Mouse (Mus musculus) CD4-positive, CD25-positive, alpha-beta regulatory T cell, adult 2 months (primary cell): ENCODE measurements at regions not wholly inside any gene's neighbourhood (a gene's known extent, or its start where the extent isn't known, plus 50 kb on each side); places are given as distances from the start of the nearest gene placed in this dataset.

Source experiments
- DNase-seq: peaks from one replicate; pipeline ENCODE4 v3.0.0-alpha.2; 2012; ENCODE audit warnings: low read depth, low spot score

DNA sequence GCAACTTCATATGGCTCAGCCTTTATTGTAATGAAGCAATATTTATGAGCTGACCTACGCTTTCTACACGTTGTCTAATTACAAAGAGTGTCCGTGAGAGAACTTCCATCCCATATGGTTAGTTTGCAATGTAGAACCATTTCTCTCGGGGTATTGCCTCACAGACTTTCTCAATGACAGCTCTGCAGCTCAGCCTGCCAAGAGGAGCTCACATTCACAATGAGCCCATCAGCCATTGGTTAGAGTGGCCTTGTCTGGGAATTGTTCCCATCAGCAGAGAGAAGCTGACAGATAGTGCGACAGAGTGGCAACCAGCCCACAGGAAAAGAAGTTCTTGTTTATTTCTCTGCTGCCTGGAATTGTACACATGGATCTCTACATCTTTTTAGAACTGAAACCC, 409.7 kb downstream of the Zfp704 start:
- DNase-seq, result no peak

DNA sequence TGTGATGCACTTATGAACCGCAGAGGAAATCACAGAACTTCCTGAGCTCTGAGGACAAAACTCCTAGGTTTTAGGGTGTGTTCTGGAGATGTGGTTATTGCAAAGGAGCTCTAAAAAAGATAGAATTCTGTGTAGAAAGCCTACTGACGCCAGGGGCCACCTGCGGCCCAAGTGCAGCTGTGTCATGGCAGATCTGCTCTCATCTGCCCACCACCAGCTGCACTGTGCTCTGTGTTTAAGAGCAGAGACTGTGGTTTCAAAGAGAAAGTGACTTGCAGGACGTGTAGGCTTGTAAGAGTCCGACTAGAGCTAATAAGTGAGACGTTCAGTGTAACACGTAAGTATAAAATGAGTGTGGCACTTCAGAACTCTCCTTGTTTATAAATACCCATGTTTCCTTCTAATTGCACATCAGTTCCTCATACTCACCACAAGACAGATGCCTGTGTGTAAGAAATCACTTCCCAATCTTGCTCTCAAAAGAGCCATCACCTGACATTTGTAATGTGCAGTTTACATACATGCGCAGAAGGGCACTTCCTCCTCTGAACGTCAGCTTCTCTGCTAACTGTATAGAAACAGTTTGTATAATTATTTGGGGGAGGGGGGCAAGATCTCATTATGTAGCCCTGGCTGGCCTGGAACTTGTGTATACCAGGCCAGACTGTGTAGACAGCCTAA, 411.1 kb downstream of the Zfp704 start:
- peak; percentile 30 for DNase-seq

DNA sequence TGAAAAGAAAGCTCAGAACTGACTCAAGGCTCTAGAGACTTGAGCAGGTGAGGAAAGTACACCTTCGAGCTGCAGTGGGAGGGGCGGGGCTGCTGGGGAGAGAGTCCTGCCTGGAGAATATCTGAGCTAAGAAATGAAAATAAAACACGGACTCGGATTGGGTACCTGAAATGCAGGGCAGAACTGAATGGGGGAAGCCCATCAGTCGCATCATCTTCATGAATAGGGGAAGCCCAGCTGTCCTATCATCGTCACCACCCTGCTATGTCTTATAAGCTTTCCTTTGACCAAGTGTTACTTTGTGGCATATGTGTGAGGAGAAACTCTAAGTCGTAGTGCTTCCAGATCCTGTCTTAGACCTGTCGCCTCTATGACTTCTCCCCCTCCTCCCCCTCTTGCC, 414.1 kb downstream of the Zfp704 start:
- peak; percentile 3 for DNase-seq

DNA sequence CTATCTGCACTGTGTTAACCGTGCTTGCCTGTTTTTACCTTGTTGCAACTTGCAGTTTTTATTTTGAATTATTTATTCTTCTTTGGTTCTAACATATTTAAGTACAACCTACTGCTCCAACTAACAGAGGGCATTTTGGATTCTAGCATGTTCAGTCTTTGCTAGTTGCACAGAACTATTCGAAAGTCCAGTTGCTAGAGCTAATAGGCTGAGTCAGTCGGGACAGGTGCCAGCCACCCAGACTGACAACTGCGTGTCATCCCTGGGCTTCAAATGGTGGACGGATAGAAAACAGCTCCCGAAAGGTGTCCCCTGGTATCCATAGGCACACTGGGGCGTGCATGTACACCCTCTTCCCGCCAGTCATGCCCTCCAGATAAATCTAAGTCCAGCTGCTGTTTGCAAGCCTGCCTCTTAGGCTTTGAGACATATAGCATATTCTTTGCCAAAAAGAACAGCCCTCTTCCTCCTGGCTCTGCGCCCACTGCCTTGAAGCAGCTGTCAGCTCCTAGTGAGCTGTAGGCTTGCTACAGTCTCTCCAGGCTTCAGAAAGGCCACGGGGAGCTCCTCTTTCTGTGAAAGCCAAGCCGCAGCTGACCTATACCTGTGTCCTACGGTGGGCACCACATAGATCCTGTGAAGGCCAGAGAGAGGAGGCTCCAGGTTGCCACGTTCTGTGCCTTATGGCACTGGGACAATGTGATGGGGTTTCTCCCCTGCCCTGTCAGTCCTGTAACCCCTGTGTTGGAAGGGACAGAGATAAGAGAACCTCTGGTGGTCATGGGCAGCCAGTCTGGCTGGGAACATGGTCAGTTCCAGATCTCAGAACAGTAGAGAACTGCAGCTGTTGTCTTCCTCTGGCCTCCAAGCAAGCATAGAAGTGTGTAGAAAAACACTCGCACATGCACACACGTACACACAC, 420.3 kb downstream of the Zfp704 start:
- DNase-seq, result no peak

DNA sequence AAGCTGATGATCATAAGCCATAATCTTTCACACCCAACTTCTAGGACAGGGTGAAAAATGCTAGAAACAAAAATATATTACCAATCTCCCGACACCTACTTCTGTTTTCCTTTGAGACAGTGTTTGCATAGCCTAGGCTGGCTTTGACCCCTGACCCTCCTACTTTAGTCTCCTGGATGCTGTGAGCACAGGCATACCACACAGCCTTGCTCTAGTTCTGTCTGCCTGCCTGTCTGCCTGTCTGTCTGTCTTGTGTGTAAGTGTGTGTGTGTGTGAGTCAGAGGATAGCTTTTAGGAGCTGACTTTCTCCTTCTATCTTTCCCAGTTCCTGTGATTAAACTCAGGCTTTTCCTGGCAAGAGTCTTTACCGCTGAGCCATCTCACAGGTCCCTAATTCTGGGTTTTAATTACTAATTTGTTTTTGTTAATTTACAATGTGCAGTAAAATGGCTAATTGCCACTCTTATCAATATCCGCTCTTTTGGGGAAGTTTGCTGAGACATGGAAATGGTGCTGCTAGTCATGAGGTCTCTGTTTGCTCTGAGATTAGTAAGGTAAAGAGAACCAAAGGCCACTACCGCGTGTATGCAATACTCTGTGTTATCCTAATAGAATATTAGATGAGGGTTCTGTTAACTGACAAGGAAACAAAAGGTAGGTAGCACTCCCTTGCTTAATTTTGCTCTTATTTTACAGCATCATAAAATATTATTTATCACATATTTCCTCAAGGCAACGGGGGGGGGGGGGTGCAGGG, 423.3 kb downstream of the Zfp704 start:
- no peak for DNase-seq

DNA sequence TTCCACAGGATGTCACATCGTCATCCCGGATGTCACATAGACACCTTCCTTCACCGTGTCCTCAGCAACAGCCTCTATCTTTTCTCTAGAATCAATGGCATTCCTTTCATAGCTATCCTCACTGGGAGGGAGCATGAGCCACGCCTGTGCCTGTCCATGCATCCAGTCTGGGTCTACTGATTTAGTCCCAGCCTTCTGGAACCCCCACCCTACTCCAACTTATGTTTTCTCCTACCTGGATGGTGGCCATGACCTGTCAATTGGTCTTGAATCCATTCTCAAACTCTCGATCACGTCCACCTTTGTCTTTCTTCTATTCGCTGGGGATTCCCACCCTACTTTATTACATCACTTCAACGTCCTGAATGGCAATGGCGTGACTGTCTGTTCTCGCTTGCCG, 428.3 kb downstream of the Zfp704 start:
- DNase-seq, result no peak

DNA sequence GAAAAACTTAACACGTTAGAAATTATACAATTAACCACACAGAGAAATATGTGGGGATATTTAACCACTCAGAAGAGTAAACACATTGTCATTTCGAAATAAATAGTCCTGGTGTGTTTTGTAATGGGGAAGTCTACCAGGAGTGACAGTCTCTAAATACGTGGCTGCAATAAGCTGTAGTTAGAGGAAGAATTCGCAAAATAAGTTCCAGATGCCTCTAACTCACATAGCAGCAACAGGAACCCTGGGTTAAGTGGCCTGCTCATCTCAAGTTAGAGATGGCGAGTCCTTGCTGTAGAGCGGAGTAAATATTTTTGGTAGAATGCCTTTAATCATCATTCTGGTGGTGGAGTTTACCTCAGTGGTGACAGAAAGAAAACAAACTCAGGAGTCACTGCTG, 430.2 kb downstream of the Zfp704 start:
- DNase-seq, result no peak

DNA sequence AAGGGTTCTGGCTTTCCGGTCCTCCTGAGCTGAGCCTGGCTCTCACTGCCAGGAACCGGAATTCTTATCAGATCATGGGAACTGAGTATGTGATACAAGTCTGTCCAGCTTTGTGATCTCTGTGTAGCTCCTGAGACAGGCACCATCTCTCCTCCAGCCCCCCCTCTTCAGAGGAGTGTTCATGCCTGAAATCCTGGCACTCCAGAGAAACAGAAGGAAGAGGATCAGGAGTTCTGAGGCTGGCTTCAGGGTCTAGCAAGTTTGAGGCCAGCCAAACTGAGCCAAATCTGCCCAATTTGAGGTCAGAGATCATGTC, 435.4 kb downstream of the Zfp704 start:
- DNase-seq, result no peak

DNA sequence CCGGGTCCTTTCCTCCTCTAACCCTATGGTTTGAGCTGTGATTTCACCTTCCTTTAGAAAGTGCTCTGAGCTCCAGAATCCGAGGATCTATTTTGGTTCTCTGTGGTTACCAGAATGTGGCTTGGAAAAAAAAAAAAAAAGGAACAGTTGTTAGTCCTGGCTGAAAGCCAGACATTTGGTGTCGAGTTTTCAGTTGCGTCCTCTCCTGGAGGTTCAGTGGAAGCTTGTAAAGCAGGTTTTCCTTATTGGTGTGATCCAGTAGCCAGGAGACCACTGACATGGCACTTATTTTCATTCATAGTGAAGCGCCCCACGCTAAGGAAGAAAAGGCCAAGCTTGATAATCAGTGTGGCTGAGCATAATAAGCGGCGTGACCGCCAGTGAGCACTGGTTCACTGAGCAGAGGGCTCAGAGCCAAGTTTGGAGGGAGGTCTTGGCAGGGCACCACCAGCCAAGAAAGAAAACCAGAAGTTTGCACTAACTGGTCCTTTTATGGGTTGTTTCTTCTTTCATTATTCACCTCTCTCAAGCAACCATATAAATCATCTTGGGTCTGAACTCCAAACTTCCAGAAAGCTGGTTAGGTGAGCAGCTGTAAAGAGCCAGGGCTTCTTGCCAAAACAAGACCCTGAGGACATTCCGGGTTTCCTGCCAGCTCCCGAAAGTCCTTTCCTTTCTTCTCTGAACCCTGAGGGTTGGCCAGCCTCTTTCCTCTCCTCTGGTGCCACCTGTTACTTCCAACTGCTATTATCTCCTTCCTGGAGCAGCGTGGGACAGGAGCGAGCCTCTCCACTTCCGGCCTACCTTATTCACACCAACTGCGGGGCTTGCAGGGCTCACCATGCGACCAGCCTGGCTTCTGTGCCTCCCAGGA, 436.0 kb downstream of the Zfp704 start:
- no peak for DNase-seq

DNA sequence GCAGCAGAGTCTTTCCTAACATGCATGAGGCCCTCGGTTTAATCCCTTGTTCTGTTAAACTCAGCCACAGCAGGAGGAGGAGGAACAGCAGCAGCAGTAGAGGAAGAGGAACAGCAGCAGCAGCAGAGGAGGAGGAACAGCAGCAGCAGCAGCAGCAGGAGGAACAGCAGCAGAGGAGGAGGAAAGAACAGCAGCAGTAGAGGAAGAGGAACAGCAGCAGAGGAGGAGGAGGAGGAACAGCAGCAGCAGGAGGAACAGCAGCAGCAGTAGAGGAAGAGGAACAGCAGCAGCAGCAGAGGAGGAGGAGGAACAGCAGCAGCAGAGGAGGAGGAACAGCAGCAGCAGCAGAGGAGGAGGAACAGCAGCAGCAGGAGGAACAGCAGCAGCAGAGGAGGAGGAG, 437.9 kb downstream of the Zfp704 start:
- DNase-seq, result no peak

DNA sequence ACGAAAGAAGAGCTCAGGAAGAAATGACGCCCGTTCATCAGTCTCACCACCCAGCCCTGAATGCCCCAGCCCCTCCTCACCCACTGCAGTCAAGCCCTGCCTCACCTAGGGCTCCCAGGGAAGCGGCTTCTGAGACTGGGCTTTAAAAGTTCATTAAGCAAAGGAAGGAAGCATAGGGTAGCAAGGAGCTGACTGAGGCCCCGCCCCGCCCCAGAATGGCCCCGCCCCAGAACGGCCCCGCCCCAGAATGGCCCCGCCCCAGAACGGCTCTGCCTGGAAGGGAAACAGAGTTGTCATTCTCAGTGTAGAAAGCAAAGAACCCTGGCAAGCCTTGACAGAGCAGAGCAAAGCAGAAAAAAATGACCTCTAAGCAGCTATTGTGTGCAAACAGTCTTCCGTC, 440.9 kb downstream of the Zfp704 start:
- DNase-seq, result no peak

DNA sequence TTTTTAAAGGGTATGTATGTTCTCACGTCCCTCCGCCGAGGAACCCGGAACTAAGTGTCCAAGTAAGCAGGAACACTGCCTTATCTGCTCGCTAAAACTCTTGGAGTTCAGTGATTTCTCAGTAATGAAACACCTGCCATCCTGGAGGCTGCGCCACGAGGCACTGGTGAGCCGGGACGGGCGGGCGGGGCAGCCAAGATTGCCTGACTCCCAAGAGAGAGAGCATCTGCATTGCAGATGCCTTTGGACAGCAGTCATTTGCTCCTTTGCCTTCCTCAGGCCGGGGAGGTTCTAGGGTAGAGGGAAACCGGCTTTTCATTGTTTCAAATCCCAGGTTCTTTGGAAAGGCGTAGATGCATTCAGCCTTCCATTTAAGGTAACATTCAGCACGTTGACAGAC, 450.8 kb downstream of the Zfp704 start:
- DNase-seq, result no peak

DNA sequence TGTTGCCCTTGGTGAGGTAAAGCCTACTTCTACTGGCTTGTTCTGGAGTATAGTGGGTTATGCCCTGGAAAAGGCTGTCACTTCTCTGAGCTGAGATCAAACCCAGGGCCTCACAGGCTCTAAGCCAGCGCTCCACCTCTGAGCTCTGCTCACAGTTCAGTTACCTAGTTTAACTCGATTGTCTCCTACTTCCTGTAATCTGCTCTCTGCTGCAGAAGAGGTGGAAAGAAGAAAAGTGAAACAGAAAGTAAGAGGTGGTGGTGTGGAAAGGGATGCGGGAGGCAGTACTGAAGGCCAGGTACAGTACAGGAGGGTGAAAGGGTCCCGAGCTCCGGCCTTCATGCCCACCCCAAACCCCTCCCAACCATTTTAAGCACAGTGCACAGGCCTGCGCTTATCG, 455.7 kb downstream of the Zfp704 start:
- peak; percentile 74 for DNase-seq

DNA sequence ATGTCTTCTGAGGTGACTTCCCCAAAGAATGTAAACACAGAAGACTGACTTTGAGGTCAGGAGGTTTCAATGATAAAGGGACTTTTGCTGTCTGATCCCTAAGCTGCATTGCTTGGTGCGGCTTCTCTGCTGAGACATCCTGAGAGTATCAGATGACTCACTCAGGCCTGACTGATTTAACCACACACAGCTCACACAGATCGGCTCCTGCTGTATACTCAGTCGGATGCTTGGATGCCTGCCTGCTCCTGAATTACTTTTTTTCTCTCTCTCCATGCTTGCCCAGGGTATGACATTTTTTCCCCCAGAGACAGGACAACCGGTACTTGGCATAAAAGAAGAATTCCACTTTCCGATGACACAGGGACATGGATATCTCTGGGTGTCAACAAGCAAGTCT, 456.2 kb downstream of the Zfp704 start:
- peak; percentile 78 for DNase-seq

DNA sequence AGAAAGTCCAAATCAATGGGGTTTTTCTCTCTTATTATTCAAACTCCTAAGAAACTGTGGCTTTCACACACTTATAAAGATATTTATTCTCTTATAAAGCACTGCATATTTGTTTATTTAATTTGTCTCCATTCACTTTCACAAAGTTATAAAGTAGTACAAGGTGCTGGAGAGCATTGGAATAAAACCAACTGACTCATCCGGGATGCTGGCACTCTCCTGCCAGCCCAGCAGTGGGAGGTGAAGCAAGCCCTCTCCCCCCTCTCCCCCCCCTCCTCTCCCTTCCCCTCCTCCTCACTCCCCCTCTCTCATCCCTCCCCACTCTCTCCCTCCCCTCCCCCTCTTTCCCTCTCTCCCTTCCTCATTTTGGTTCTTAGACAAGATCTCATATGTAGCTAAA, 457.6 kb downstream of the Zfp704 start:
- no peak for DNase-seq

DNA sequence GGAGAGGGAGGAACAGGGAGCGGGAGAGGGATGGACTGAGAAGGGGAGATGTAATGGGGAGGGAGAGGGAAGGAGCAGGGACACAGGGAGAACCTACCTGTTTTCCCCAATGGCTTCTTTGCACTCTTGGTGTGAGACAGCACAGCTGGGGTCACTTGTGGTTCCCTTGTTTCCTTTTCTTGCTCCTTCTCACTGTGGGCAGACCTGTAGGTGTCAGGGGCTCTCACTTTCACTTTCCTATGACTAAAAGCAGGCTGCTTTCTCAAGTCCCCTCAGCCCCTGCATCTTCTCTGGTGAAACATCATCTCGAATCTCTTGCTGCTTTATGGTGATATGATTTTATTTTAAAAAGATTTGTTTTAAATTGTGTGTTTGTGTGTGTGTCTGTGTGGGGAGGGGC, 458.3 kb downstream of the Zfp704 start:
- DNase-seq, result peak; percentile 48

DNA sequence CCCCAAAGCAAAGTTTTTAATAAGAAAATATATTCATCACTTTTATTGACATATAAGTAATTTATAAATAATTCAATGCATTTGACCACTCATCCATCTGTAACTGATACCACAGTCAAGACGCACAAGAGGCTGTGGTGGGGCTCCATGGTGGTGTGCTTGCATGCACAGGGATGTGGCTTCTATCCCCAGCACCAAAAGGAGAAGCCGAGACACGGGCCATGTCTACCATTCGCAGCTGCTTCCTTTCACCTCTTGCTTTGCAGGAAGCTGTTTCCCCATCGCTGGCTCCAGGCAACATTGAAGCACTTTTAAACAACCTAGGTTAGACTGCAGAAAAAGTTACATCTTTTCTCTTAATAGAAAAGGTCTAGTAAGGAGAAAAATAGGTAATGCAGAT, 461.3 kb downstream of the Zfp704 start:
- DNase-seq, result no peak

DNA sequence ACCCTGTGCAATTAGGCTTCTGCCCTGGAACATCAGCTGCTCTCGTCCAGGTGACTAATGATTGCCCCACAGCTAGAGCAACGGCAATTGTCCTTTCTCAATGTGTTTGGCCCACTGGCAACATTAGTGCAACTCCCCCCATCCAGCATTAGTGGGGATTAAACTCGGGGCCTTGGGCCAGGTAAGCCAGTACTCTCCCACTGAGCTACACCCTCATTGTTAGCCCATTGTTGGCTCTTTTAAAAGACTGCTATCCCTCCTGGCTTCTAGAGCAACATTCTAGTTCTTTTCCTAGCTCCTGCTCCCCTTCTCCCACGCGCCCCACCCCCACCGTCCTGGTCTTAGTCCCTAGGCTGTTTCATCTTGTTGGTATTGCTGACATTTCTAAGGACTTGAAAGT, 463.4 kb downstream of the Zfp704 start:
- no peak for DNase-seq

DNA sequence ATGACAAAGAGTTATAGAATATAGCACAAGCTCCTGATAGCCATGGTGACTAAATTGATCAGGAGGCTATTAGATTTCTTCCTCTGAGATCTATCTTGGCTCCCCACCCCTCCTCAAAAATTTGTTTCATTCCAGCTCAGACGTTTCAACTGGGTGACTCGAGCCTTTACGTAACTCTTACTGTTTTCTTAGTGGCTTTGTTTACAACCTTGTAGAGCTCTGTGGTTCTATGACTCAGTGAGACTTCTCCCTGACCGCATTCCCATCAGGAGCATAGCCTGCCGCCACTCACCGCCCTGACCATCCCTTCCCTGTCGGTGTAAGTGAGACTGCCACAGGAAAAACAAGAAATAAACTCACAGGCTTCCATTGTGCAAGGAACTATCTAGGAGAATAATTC, 464.3 kb downstream of the Zfp704 start:
- DNase-seq, result no peak

DNA sequence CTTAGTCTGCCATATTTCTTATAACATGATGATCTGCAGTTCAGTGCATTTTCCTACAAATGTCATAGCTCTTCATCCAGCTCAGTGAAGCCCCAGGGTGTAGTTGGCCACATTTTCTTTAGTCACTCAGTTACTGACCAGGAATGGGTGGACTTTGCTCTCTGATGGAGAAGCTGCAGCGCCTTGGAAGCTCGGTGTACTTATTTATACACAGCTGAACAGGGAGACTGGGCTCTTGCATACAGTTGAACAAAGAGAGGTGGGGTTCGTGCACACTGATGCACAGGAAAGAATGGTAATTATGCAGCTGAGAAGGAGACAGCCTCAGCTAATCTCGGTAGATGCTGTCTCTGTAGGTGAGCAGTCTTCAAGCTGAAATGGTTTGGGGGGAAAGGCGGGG, 468.0 kb downstream of the Zfp704 start:
- DNase-seq, result no peak

DNA sequence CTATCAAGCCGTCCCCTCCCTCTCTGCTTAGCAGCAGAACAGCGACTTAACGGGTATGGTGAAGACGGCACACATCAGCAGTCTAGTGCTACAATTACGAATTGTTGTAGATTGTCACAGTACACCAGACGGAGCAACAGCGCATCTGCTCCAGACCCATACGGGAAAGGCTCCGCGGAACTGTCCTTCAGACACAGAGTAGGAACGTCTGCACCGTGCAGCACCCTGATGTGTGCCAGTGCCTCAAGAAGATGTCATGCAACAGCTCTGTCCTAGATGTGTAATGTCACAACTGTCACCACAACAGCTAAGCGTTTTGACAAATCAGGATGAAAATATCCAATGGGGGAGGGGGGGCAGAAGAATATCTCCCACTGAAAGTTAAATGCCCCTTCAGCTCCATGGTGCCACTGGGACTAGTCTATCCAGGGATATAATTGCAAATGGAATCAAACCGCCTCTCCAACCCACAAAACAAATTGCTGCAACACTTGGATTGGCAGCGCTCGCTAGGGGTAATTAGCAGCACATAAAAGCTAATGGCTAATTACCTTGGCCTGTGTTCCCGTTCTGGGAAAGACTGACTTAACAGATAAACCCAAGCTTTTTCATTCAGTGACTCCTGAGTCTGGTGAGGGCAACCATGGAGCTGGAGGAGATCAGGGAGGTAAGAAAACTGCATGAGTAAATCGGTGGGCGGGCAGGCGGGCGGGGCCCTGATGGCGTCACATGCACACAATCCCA, 472.6 kb downstream of the Zfp704 start:
- DNase-seq, result no peak
